Mouse (Mus musculus) frontal cortex, postnatal 36 days (tissue): Measurements from ENCODE around the gene Tcf21.
A peak's percentile ranks its signal among the peaks of the same experiment; 100 is the strongest.

Experiments
- DNase-seq, 2 experiments: peaks; one replicate each; pipeline ENCODE4 v3.0.0; 2022; ENCODE audit warnings: low spot score in 2 of 2

The Tcf21 gene

DNA sequence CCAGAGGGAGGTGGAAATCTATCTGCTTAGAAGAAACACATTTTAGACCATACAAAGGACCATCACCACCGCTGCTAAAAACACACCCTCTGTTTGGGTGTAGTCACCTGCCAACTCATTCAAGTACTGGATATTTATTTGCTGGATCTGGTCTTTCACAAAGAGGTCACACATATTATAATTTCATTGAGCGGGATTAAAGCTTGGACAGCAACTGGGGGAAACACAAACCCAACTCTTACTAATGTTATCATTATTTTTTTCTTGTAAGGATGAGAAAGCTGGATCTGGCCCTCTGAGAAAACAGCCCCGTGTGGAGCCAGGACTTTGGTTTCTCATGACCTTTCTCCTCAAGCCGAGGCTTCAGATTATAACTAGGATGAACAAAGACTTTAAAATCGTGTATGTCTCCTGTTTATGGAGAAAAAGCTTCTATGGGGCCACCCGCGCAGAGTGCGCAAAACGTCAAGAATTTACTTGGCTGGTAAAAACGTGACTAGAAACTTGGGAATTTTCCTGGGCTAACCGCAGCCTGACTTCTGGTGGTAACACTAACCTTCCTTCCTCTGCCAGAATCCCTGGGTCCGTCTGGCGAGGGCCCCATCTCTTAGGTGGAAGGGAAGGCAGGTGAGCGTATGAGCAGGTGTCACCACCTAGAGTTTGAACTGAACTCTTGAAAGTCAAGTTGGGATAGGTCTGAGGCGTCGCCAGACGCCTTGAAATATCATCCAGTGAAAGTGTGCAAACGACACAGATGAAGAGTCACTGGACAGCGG lies 4.3 kb downstream of the Tcf21 start:
- no peak for DNase-seq

DNA sequence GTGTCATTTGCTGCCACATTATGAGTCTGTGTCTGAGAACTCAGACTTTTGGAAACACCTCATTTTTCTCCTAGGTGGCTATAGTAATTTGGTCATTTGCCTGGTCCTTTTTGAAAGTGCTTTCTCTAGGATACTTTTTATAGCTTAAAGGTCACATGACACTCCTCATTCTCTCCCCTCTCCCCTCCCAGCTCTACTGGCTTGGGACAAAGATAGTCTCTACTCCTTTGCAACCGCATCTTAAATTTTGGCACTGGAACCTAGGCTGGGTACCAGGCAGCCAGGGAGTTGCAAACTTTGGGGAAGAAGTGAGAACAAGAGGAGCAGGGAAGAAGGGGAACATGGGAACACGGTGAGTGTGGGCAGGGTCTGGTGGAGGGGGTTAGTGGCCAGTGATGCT lies 5.2 kb downstream of the Tcf21 start:
- no peak for DNase-seq

DNA sequence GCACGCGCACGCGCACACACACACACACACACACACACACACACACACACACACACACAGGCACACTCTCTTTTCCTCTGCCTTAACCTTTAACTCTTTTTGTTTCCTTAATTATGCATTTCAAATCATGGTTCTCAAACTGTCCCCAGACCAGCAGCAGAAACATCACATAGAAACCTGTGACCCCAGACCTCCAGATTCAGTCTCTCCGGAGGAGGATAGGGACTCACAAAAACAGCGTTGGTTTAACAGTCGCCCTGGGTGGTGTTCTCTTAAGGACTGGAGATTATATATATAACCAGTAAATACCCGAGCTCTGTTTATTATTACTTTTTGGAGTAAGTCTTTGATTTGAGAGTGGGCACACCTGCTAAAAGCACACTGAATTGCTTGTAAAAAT lies 5.7 kb downstream of the Tcf21 start:
- DNase-seq = no peak

DNA sequence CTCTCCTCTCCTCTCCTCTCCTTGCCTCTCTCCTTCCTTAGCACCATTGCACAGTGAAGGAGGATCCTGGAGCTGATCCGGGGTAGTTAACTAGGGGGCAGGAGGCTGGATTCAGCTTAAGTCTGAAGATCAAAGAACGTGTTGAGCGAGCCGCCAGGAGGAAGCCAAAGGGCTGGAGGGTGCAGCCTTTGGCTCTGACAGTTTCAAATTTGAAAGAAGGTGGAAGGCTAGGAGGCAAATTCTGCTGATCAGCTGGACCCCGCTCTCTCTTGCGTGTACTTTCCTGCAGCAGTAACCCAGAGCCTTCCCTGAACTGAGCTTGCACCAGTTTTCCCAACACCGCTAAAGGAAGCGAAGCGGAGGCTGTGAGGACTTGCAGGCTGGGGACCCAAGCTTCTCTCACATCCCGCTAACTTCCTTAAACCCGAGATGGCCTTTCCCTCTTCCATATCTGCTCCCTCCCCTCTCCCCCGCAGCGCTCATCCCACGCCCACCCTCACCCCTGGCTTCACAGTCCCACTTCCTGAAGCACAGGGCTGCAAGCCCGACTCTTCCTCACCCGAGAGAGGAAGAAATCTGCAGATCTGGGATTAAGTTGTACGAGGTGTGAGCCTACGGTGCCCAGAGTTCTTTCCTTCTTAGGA lies 6.5 kb downstream of the Tcf21 start:
- no peak for DNase-seq

- no peak for DNase-seq
These were observed 8.1 kb downstream of the Tcf21 start for GRCm38 (mm10) chr10:22811921-22812320.

DNA sequence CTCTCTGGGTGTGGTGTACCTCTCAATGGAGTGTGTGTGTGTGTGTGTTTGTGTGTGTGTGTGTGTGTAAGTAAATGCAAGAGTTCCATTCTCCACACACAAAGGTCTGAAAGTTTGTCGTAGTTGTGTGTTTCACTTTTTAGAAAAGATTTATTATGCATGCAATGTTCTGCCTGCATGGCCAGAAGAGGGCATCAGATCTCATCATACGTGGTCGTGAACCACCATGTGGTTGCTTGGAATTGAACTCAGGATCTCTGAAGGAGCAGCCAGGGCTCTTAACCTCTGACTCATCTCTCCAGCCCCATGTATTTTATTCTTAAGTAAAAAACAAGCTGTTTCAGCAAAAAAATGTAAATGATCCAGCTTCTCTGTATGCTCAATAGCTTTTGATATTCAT lies 37.3 kb downstream of the Tcf21 start:
- DNase-seq = no peak

DNA sequence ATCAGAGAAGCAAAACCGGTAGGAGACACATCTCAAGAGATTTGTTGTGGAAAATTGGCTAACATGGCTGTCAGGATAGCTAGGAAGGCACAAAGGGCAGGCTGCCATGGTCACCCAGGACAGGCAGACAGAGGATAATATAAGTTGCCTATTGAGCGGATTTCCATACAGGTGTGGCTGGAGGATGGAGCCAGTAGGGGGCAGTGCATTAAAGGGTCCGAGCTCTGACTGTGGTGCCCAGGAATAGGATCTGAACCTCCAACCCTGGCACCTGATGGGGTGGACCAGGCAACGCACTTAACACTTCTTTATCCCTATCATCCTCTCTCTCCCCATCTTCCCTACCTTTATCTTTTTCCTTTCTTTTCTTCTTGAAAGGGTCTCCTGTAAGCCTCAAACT lies 38.5 kb downstream of the Tcf21 start:
- no peak for DNase-seq

DNA sequence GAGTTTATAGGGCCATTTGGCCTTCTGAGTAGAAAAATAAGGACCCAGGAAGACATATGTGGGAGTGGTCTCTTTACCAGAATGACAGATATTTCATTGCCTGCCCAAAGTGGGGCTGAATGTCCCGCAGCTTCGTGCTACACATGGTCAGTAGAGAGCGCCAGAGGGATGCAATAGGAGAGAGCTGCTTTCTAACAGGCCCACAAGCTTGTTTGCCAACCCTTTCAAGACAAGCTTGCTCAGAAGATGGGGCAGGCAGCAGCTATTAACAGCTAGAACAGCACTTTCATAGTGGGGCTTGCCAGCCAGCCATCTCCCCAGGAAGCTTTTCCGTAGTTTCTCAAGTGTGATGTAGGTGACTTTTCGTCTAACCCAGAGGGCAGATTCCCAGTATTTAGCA lies 42.0 kb downstream of the Tcf21 start:
- DNase-seq = peak in 1 of 2 experiments; percentile 12

- peak; percentile 57 to 67 for DNase-seq
These were observed 43.8 kb downstream of the Tcf21 start for GRCm38 (mm10) chr10:22776007-22776698.

DNA sequence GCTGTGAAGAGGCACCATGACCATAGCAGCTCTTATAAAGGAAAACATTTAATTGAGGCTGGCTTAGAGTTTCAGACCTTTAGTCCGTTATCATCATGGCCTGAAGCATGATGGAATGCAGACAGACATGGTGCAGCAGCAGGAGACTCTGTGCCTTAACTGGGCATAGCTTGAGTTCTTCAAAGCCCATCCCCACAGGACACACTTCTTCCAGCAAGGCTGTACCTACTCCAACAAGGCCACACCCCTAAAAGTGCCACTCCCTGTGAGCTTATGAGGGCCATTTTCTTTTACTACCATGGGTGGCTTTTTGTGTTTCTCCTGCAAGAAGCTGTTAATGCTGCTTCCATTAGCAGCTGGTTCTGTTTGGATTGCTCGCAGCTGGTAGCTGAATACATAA lies 44.5 kb downstream of the Tcf21 start:
- DNase-seq = no peak

- DNase-seq = no peak
These were observed 45.3 kb downstream of the Tcf21 start for GRCm38 (mm10) chr10:22774626-22775025.
